Mouse (Mus musculus): ENCODE measurements around the gene 1110025L11Rik. TPM values are rescaled to one million over a fixed set of nuclear protein-coding genes. Genes with fewer than 3 reads are reported as not detected.
"Not testable (repeated sequence)": the region's sequence is repeated elsewhere in the genome, so short reads cannot be mapped to it uniquely, and the experiment has no call there.

1110025L11Rik gene
- not detected in 2 replicates for polyA plus RNA-seq (2015; fragmentation: Nextera tagmentation; extraction: Ambion mirVana)

- H3K27ac ChIP-seq (ENCODE audit: low read length); ATAC-seq; H3K9ac ChIP-seq (replicated peaks; ENCODE audit: low read depth, low read length); H3K4me2 ChIP-seq (ENCODE audit: low read length); H3K4me3 ChIP-seq (replicated peaks; ENCODE audit: low read length); H3K9me3 ChIP-seq (ENCODE audit: control insufficient read depth, low read length); H3K27me3 ChIP-seq (replicated peaks; ENCODE audit: control insufficient read depth, insufficient read depth, low read length); H3K36me3 ChIP-seq (ENCODE audit: control insufficient read depth, insufficient read depth); H3K4me1 ChIP-seq (replicated peaks; ENCODE audit: control insufficient read depth, insufficient read depth, low read length): not testable (repeated sequence)
- WGBS: no CpG with 5 or more reads among the region's 2 CpGs
These were observed at the start of gene 1110025L11Rik for GRCm38 (mm10) chr16:89063902-89064301. Gene 1110025L11Rik (minus strand): TSS chr16:89064002.

GRCm38 (mm10) chr16:89071041-89071440 is 7.2 kb upstream of the 1110025L11Rik start:
- H3K36me3 ChIP-seq (ENCODE audit: control insufficient read depth, insufficient read depth); H3K9ac ChIP-seq (replicated peaks; ENCODE audit: low read depth, low read length); H3K9me3 ChIP-seq (ENCODE audit: control insufficient read depth, low read length); H3K27me3 ChIP-seq (replicated peaks; ENCODE audit: control insufficient read depth, insufficient read depth, low read length); H3K4me1 ChIP-seq (replicated peaks; ENCODE audit: control insufficient read depth, insufficient read depth, low read length); ATAC-seq; H3K4me2 ChIP-seq (ENCODE audit: low read length); H3K27ac ChIP-seq (ENCODE audit: low read length); H3K4me3 ChIP-seq (replicated peaks; ENCODE audit: low read length): not testable (repeated sequence)
- WGBS: 78% methylated on average over 2 of the region's 2 CpGs

- Histone ChIP-seq H3K9ac (replicated peaks; ENCODE audit: low read depth, low read length) (no peak within 1 kb of the TSS), H3K4me1 (replicated peaks; ENCODE audit: control insufficient read depth, insufficient read depth, low read length) (no peaks in the 10 kb centered on the region), H3K36me3 (ENCODE audit: control insufficient read depth, insufficient read depth) (no peaks in the 10 kb centered on the region), H3K4me3 (replicated peaks; ENCODE audit: low read length) (no peak within 1 kb of the TSS), H3K27me3 (replicated peaks; ENCODE audit: control insufficient read depth, insufficient read depth, low read length) (no peaks in the 10 kb centered on the region), H3K27ac (ENCODE audit: low read length) (no peak within 1 kb of the TSS), H3K9me3 (ENCODE audit: control insufficient read depth, low read length) (no peaks in the 10 kb centered on the region), H3K4me2 (ENCODE audit: low read length) (no peak within 1 kb of the TSS)
- 87% methylated on average over 3 of the region's 3 CpGs for WGBS
- no peak for ATAC-seq
These were observed 16.0 kb downstream of the 1110025L11Rik start, which contains the start of gene Krtap6-5 for GRCm38 (mm10) chr16:89047783-89048182. Gene Krtap6-5 (minus strand): TSS chr16:89047883.

GRCm38 (mm10) chr16:89041372-89041771 is 22.4 kb downstream of the 1110025L11Rik start, which contains the start of gene Gm10228:
Gene Gm10228 (minus strand): TSS chr16:89041472.
- not testable (repeated sequence) for H3K9me3 ChIP-seq (ENCODE audit: control insufficient read depth, low read length); H3K4me2 ChIP-seq (ENCODE audit: low read length); H3K9ac ChIP-seq (replicated peaks; ENCODE audit: low read depth, low read length); ATAC-seq; H3K27me3 ChIP-seq (replicated peaks; ENCODE audit: control insufficient read depth, insufficient read depth, low read length); H3K36me3 ChIP-seq (ENCODE audit: control insufficient read depth, insufficient read depth); H3K4me1 ChIP-seq (replicated peaks; ENCODE audit: control insufficient read depth, insufficient read depth, low read length); H3K27ac ChIP-seq (ENCODE audit: low read length); H3K4me3 ChIP-seq (replicated peaks; ENCODE audit: low read length)
- 90% methylated on average over 2 of the region's 4 CpGs for WGBS

GRCm38 (mm10) chr16:89031399-89031798 is 32.4 kb downstream of the 1110025L11Rik start, which contains the start of gene Krtap6-1:
Gene Krtap6-1 (plus strand): TSS chr16:89031699.
- H3K36me3 ChIP-seq (ENCODE audit: control insufficient read depth, insufficient read depth); H3K4me1 ChIP-seq (replicated peaks; ENCODE audit: control insufficient read depth, insufficient read depth, low read length); H3K4me3 ChIP-seq (replicated peaks; ENCODE audit: low read length); H3K9ac ChIP-seq (replicated peaks; ENCODE audit: low read depth, low read length); H3K4me2 ChIP-seq (ENCODE audit: low read length); H3K27me3 ChIP-seq (replicated peaks; ENCODE audit: control insufficient read depth, insufficient read depth, low read length); ATAC-seq; H3K9me3 ChIP-seq (ENCODE audit: control insufficient read depth, low read length); H3K27ac ChIP-seq (ENCODE audit: low read length): not testable (repeated sequence)
- 93% methylated on average over 3 of the region's 3 CpGs for WGBS

DNA sequence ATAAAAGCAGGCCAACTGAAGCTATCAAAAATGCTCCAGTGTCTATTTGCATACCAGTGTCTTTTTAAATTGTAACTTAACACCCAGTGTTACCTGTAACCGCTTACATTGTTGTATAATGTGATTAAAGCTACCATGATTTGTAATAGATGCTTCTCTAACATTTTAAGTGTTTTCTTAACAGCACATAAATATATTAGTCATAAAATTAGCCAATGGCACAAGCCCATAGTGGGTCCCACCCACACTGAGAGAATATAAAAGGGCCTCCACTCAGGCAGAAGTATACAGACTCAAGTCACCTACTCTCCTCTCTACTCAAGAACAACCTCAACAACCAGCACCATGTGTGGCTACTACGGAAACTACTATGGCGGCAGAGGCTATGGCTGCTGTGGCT is 48.8 kb downstream of the 1110025L11Rik start, which contains the start of gene Gm10229:
TSS of gene Gm10229 (plus strand) at position 301 of the 400 bp plus-strand sequence.
- not testable (repeated sequence) for H3K4me1 ChIP-seq (replicated peaks; ENCODE audit: control insufficient read depth, insufficient read depth, low read length); H3K4me3 ChIP-seq (replicated peaks; ENCODE audit: low read length); H3K9ac ChIP-seq (replicated peaks; ENCODE audit: low read depth, low read length); H3K4me2 ChIP-seq (ENCODE audit: low read length); H3K9me3 ChIP-seq (ENCODE audit: control insufficient read depth, low read length); H3K27ac ChIP-seq (ENCODE audit: low read length); H3K36me3 ChIP-seq (ENCODE audit: control insufficient read depth, insufficient read depth); ATAC-seq; H3K27me3 ChIP-seq (replicated peaks; ENCODE audit: control insufficient read depth, insufficient read depth, low read length)
- 89% methylated on average over 1 of the region's 3 CpGs for WGBS

DNA sequence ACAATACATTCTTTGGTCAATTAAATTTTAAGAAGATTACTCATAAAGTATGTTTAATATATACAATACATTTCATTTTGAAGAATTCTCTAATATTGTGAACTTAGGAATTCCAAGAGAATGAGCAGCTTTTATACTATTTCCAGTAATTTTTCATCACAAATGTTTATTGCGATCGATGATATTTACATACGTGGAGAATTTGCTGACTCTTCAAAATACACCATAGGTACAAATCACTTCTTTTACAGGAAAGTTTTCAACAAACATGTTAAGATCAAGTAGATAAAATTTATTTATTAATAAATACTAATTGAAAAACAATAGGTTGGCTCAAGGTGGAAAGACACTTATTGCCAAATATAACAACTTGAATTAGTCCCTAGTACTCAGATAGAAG is 49.8 kb downstream of the 1110025L11Rik start:
- Histone ChIP-seq H3K27ac (ENCODE audit: low read length) (no peak overlapping the region), H3K4me1 (replicated peaks; ENCODE audit: control insufficient read depth, insufficient read depth, low read length) (no peaks in the 10 kb centered on the region), H3K36me3 (ENCODE audit: control insufficient read depth, insufficient read depth) (no peaks in the 10 kb centered on the region), H3K4me3 (replicated peaks; ENCODE audit: low read length) (no peak overlapping the region), H3K9ac (replicated peaks; ENCODE audit: low read depth, low read length) (no peak overlapping the region), H3K27me3 (replicated peaks; ENCODE audit: control insufficient read depth, insufficient read depth, low read length) (no peaks in the 10 kb centered on the region), H3K4me2 (ENCODE audit: low read length) (no peak overlapping the region), H3K9me3 (ENCODE audit: control insufficient read depth, low read length) (no peaks in the 10 kb centered on the region)
- 99% methylated on average over 3 of the region's 3 CpGs for WGBS
- ATAC-seq: no peak

Other genes starting within 250 kb of the 1110025L11Rik start
- not detected in 2 replicates for gene Krtap15, start 243.8 kb downstream of the 1110025L11Rik start, polyA plus RNA-seq (2015; fragmentation: Nextera tagmentation; extraction: Ambion mirVana)
- gene Krtap14, start 237.9 kb downstream of the 1110025L11Rik start, polyA plus RNA-seq (2015; fragmentation: Nextera tagmentation; extraction: Ambion mirVana): not detected in 2 replicates
- not detected in 2 replicates for gene Krtap19-1, start 194.6 kb downstream of the 1110025L11Rik start, polyA plus RNA-seq (2015; fragmentation: Nextera tagmentation; extraction: Ambion mirVana)
- gene Krtap19-2, start 189.7 kb downstream of the 1110025L11Rik start, polyA plus RNA-seq (2015; fragmentation: Nextera tagmentation; extraction: Ambion mirVana): not detected in 2 replicates
- not detected in 2 replicates for gene Krtap19-3, start 186.0 kb downstream of the 1110025L11Rik start, polyA plus RNA-seq (2015; fragmentation: Nextera tagmentation; extraction: Ambion mirVana)
- gene Krtap19-4, start 178.9 kb downstream of the 1110025L11Rik start, polyA plus RNA-seq (2015; fragmentation: Nextera tagmentation; extraction: Ambion mirVana): not detected in 2 replicates
- gene Krtap19-5, start 167.5 kb downstream of the 1110025L11Rik start, polyA plus RNA-seq (2015; fragmentation: Nextera tagmentation; extraction: Ambion mirVana): not detected in 2 replicates
- gene Krtap19-9b, start 131.7 kb downstream of the 1110025L11Rik start, polyA plus RNA-seq (2015; fragmentation: Nextera tagmentation; extraction: Ambion mirVana): not detected in 2 replicates
- gene Krtap16-3, start 101.1 kb downstream of the 1110025L11Rik start, polyA plus RNA-seq (2015; fragmentation: Nextera tagmentation; extraction: Ambion mirVana): not detected in 2 replicates
- not detected in 2 replicates for gene Krtap22-2, start 53.2 kb downstream of the 1110025L11Rik start, polyA plus RNA-seq (2015; fragmentation: Nextera tagmentation; extraction: Ambion mirVana)
- gene Gm10229, start 48.7 kb downstream of the 1110025L11Rik start, polyA plus RNA-seq (2015; fragmentation: Nextera tagmentation; extraction: Ambion mirVana): not detected in 2 replicates
- gene Krtap6-1, start 32.3 kb downstream of the 1110025L11Rik start, polyA plus RNA-seq (2015; fragmentation: Nextera tagmentation; extraction: Ambion mirVana): not detected in 2 replicates
- gene Gm10228, start 22.5 kb downstream of the 1110025L11Rik start, polyA plus RNA-seq (2015; fragmentation: Nextera tagmentation; extraction: Ambion mirVana): not detected in 2 replicates
- gene Krtap6-5, start 16.1 kb downstream of the 1110025L11Rik start, polyA plus RNA-seq (2015; fragmentation: Nextera tagmentation; extraction: Ambion mirVana): not detected in 2 replicates
- not detected in 2 replicates for gene Krtap6-3, start 20.0 kb upstream of the 1110025L11Rik start, polyA plus RNA-seq (2015; fragmentation: Nextera tagmentation; extraction: Ambion mirVana)
- gene Gm6358, start 76.8 kb upstream of the 1110025L11Rik start, polyA plus RNA-seq (2015; fragmentation: Nextera tagmentation; extraction: Ambion mirVana): not detected in 2 replicates
- gene Gm10061, start 87.1 kb upstream of the 1110025L11Rik start, polyA plus RNA-seq (2015; fragmentation: Nextera tagmentation; extraction: Ambion mirVana): not detected in 2 replicates
- gene Gm9789, start 94.0 kb upstream of the 1110025L11Rik start, polyA plus RNA-seq (2015; fragmentation: Nextera tagmentation; extraction: Ambion mirVana): not detected in 2 replicates
- gene Gm7735, start 105.5 kb upstream of the 1110025L11Rik start, polyA plus RNA-seq (2015; fragmentation: Nextera tagmentation; extraction: Ambion mirVana): not detected in 2 replicates
- gene 1110057P08Rik, start 110.7 kb upstream of the 1110025L11Rik start, polyA plus RNA-seq (2015; fragmentation: Nextera tagmentation; extraction: Ambion mirVana): not detected in 2 replicates
- not detected in 2 replicates for gene Krtap20-2, start 141.9 kb upstream of the 1110025L11Rik start, polyA plus RNA-seq (2015; fragmentation: Nextera tagmentation; extraction: Ambion mirVana)